Mouse (Mus musculus): ENCODE measurements at regions not wholly inside any gene's neighbourhood (a gene's known extent, or its start where the extent isn't known, plus 50 kb on each side); places are given as distances from the start of the nearest gene placed in this dataset.
A peak's percentile ranks its signal among the peaks of the same experiment; 100 is the strongest.

- peak; percentile 90 for DNase-seq (ENCODE audit: low read depth)
Measured at GRCm38 (mm10) chr13:35469361-35470198, 190.1 kb upstream of the Cdyl start.

DNA sequence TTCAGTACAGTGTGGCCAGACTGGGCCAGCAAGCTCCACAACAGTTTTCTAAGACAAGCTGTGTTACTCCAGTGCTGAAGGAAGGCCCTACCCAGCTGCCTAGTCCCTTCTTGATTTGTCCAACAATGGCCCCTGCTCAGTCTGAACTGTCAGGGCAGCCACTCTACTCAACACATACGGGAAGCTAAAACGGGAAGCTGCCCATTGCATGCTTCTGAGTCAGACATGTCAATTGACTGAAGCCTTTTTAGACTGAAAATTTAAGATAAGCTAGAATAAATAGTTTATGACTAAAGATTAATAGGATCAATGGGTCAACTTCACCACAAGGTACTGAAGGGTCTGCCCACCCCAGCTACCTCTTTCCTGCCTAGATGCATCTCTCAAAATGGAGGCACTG lies 181.4 kb upstream of the Cdyl start:
- DNase-seq (ENCODE audit: low read depth): no peak

- no peak for DNase-seq (ENCODE audit: low read depth)
Measured at GRCm38 (mm10) chr13:35482340-35482739, 177.3 kb upstream of the Cdyl start.

- peak; percentile 38 for DNase-seq (ENCODE audit: low read depth)
Measured at GRCm38 (mm10) chr13:35486125-35486524, 173.5 kb upstream of the Cdyl start.

- DNase-seq (ENCODE audit: low read depth): no peak
Measured at GRCm38 (mm10) chr13:35499776-35500175, 159.9 kb upstream of the Cdyl start.

GRCm38 (mm10) chr13:35500891-35501290 lies 158.7 kb upstream of the Cdyl start:
- no peak for DNase-seq (ENCODE audit: low read depth)

GRCm38 (mm10) chr13:35501351-35502146 lies 158.1 kb upstream of the Cdyl start:
- DNase-seq (ENCODE audit: low read depth): no peak

DNA sequence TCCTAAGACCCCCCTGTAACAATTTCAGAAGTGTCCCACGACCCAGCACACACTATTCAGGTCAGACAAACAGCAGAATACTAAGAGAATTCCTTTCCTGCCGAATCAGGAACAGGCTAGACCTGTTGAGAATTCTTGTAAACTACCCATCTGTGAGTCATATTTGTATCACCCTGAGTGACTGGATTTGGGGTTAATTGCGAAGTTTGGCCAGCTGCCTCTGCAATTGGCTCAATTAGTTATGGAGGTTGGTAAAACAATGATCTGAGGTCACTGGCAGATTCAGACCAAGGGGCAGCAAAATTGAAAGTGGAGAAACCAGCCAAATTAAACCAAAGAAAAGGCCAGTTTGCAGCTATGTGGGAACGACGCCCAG lies 157.5 kb upstream of the Cdyl start:
- peak; percentile 42 for DNase-seq (ENCODE audit: low read depth)

DNA sequence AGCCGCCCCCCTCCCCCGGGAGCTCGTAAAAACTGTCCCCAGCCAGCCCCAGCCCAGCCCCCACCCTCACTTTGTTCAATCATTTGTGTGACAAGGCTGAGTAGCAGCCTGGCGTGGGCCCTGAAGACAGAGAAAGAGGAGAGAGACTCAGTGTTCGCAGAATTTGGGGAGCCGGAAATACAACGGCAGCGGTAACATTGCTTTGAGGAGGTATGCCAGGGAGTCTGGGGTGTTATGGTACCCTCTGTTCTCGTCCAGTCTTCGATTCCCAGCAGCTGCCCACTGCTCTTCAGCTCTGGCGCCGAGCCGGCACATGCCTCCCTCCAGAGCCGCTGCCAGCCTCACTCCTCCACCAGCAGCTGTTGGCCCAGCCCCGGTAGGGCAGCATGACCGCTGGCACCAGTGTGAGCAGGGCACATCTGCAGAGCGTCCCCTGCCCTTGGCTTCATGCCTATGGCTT lies 156.2 kb upstream of the Cdyl start:
- DNase-seq (ENCODE audit: low read depth): no peak

DNA sequence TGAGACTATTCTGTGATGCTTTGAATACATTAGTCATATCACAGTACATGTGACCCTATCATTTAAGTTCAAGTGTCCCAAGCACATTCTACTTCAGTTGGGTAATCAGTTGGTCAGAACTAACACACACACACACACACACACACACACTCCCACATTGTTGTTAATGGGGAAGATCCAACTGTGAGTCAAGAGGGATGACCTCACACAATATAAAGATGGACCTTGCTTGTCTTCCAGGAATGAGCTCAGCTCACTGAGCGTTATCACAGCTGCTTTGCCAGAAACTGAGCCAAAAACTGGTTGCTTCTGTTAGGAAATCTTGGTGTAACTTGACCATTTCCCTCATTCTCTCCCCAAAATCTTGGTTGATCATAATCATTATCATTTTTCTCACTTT lies 152.4 kb upstream of the Cdyl start:
- DNase-seq (ENCODE audit: low read depth): peak; percentile 33

- DNase-seq (ENCODE audit: low read depth): no peak
Measured at GRCm38 (mm10) chr13:35512029-35512507, 147.6 kb upstream of the Cdyl start.

DNA sequence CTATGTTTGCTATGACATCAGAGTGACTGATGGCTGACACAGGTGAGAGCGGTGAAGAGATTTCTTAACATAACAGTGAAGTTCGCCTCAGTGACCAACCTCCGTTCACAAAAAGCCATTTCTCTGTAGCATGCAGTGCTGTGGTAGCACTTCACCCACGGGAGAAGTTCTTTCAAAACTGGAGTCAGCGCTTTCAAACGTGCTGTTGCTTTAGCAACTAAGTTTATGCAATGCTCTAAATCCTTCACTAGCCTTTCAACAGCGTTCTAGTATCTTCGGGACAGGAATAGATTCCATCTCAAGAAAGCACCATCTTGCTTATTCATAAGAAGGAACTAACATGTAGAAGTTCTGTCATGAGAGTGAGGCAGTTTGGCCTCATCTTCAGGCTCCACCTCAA lies 146.5 kb upstream of the Cdyl start:
- DNase-seq (ENCODE audit: low read depth): no peak

- no peak for DNase-seq (ENCODE audit: low read depth)
Measured at GRCm38 (mm10) chr13:35515291-35515690, 144.3 kb upstream of the Cdyl start.

GRCm38 (mm10) chr13:35517692-35518091 lies 141.9 kb upstream of the Cdyl start:
- no peak for DNase-seq (ENCODE audit: low read depth)

DNA sequence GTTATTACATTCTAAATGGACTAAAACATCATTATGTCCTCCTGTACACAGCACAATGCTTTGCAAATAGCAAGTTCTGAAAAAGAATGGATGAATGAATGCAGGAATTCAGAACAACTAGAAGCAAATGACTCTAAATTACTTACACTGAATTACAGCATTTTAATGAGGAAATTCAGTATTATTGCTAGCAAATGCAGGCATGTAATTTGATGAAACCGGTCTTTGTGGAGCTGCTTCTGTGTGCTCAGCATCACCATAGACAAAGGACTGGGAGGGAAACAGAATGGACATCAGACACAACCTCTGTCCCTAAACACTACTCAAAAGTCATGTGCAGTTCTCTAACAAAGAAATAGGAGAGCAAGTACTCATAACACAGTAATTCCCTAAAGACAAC lies 137.4 kb upstream of the Cdyl start:
- no peak for DNase-seq (ENCODE audit: low read depth)

DNA sequence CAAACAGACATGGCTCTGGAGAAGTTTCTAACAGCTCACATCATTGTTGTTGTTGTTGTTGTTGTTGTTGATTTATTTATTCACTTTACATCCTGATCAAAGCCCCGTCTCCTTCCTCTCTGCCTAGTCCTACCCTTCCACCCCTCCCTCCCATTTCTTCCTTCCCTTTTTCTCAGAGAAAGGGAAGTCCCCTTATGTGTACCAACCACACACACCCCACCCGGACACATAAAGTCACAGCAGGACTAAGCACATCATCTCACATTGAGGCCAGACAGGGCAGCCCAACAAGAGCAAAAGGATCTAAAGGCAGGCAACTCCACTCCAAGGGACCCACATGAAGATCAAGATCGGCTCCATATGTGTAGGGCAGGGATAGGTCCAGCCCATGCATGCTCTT lies 130.1 kb upstream of the Cdyl start:
- no peak for DNase-seq (ENCODE audit: low read depth)

DNA sequence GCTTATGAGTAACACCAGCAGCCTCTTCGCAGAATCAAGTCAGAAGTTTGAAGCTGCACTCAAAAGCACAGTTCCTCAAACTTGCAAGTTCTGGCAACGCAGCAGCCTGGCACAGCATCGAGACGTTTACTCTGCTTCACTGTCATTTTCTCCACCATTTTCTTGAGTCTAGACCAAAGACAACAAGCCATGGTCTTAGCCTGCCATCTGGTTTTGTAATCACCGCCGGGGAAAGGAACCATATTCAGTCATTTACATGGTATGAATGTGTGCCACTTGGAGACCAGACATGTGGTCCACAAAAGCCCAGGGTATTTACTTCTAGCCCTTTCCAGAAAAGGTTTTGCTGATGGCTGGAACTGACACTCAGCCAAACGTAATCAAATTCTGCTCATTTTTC lies 122.5 kb upstream of the Cdyl start:
- DNase-seq (ENCODE audit: low read depth): peak; percentile 50

DNA sequence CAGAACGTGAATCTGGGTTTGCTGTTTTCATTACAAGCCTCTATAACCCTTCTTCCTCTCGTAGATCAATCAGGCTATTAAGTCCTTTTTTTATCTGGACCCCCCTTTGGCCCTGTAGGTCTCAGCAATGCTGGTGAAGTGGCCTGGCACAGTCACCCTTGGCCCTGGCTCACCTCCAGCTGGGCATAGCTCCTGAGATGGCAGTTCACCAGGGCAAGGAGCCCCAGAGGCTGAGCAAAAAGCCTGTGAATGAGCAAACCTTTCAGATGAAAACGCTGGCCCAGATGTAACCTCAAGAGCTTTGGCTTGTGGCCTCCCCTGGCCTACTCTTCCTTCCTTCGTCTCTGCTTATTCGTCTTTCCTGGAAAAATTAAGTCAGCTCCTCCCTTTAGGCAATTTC lies 121.7 kb upstream of the Cdyl start:
- DNase-seq (ENCODE audit: low read depth): no peak

GRCm38 (mm10) chr13:35540433-35540832 lies 119.2 kb upstream of the Cdyl start:
- DNase-seq (ENCODE audit: low read depth): no peak

DNA sequence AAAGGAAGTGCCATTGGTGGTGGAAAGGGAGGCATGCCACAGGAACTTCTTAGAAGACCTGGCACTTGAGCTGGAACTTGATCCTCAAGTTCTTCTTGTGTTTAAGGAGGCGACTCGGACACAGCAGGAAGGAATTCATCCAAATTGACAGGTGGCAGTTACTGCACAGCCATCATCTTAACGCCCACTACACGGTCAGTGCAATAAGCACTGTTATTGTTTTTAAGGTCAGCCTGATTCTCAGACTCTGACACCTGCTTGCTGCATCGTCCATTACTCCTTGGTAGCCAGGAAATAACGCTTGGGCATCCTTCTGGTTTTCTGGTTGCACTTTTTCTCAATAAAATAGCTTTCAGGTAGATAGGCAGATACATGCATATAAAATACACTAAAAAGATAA lies 118.6 kb upstream of the Cdyl start:
- no peak for DNase-seq (ENCODE audit: low read depth)

- no peak for DNase-seq (ENCODE audit: low read depth)
Measured at GRCm38 (mm10) chr13:35564006-35564405, 95.6 kb upstream of the Cdyl start.

DNA sequence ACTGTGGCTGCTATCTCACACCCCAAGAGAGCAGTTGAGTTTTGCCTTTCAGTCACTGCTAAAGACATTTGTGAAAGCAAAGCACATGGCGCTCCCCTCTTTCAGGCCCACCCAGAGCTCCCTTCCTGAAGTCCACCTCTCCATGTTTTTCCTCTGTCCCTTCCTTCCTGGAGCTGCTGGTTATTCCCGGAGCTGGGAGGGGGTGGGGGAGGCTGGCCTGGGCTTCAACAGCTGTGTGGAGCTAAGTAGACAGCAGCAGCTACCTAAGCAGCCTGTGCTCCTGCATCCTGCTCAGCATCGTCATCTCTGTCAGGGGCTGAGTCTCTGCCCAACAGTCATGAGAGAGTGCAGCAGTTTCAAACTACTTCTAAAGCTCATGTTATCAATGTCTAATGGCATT lies 78.0 kb upstream of the Cdyl start:
- DNase-seq (ENCODE audit: low read depth): no peak

- DNase-seq (ENCODE audit: low read depth): no peak
Measured at GRCm38 (mm10) chr13:35598003-35598402, 61.6 kb upstream of the Cdyl start.

Data from gonadal fat pad, adult 2 months (tissue).